Mouse (Mus musculus): ENCODE results near the gene Hs6st3.

- no peak for TF ChIP-seq CTCF (IDR thresholded peaks at IDR 0.05; ENCODE audit: control insufficient read depth, insufficient read depth, low read length)
- TF ChIP-seq POLR2A (IDR thresholded peaks at IDR 0.05; ENCODE audit: borderline replicate concordance, control insufficient read depth, low read depth, low read length), result no peak
Measured at GRCm38 (mm10) chr14:119892922-119893321, 754.8 kb downstream of the Hs6st3 start.
